Mouse (Mus musculus) brown adipose tissue, adult 24 weeks (tissue): ENCODE data around the gene Chst10. TPM values are rescaled to one million over a fixed set of nuclear protein-coding genes. Genes with fewer than 3 reads are reported as not detected.

Experiments used
- H3K27ac ChIP-seq: fragments of 200-500 bp; replicated peaks from 2 replicates; pipeline ENCODE4 v1.5.1; 2012; ENCODE audit warnings: low read depth, mild to moderate bottlenecking, low read length
- H3K4me1 ChIP-seq: fragments of 200-500 bp; 2 replicates; pipeline ENCODE4 v1.6.1; 2012; ENCODE audit warnings: low read length, mixed read lengths; ENCODE audit not compliant: control insufficient read depth, insufficient read depth, insufficient read length
- H3K4me3 ChIP-seq: fragments of 200-500 bp; 2 replicates; pipeline ENCODE4 v1.5.1; 2012; ENCODE audit warnings: low read depth, mild to moderate bottlenecking, low read length, moderate library complexity; ENCODE audit not compliant: insufficient read depth
- polyA plus RNA-seq: library from polyadenylated mRNA; stranded (reverse); fragments of >200 nt; gene quantifications from 2 replicates; pipeline ENCODE4 v1.2.4, GENCODE M21; 2012; ENCODE audit not compliant: missing spikeins, insufficient read depth, insufficient read length

Gene Chst10
- polyA plus RNA-seq, 1 experiment, result not detected

GRCm38 (mm10) chr1:38848451-38849289, 49.3 kb downstream of the Chst10 start:
- Histone ChIP-seq H3K4me1 (no peaks in the 10 kb centered on the region), H3K27ac (no peak overlapping the region)

DNA sequence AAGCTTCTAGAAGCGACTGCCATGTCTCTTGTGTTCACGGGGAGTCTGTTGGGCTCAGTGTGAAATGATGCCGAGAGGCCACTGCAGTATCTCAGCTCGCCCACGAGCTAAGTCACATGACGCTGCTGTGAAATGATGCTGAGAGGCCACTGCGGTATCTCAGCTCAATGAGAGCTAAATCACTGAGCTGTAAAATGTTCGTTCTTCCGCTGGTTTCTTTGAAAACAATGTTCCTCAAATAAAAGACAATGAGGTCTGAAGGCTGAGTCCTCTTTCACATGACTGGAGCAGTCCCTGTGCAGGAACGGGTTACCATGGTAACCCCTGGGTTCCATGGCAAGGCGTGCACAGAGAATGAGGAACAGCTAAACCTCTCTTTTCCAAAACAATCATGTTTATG, 50.0 kb downstream of the Chst10 start:
- H3K27ac ChIP-seq, result no peak overlapping the region
- no peak overlapping the region for H3K4me3 ChIP-seq
- H3K4me1 ChIP-seq, result no peaks in the 10 kb centered on the region

More at GRCm38 (mm10) chr1:38848451-38849289, 49.3 kb downstream of the Chst10 start:
- no peak overlapping the region for H3K4me3 ChIP-seq

- Histone ChIP-seq H3K4me3 (no peak overlapping the region), H3K4me1 (no peaks in the 10 kb centered on the region), H3K27ac (no peak overlapping the region)
These were observed 54.7 kb downstream of the Chst10 start for GRCm38 (mm10) chr1:38843275-38843674.

DNA sequence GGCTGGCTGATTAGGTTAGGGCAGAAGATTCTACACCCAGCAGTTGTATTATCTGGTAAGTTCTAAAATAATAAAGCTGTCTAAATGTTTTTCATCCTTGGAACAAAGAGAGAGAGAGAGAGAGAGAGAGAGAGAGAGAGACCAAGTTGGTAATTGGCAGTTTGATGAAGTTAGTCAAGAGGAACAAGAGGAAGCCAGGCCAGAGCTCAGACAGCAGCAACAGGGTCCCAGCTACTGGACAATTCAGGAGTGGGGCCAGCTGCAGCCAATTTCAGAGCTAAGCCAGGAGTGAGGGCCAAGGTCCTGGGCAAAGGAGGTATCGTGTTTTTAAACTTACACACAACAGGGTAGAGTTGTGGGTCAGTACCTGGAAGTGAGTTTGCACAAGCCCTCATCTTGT, 55.1 kb downstream of the Chst10 start:
- H3K4me3 ChIP-seq, result no peak overlapping the region
- H3K27ac ChIP-seq, result no peak overlapping the region
- H3K4me1 ChIP-seq, result no peaks in the 10 kb centered on the region

- no peaks in the 10 kb centered on the region for H3K4me1 ChIP-seq
- no peak overlapping the region for H3K27ac ChIP-seq
- H3K4me3 ChIP-seq, result no peak overlapping the region
These were observed 58.0 kb downstream of the Chst10 start for GRCm38 (mm10) chr1:38839944-38840343.

DNA sequence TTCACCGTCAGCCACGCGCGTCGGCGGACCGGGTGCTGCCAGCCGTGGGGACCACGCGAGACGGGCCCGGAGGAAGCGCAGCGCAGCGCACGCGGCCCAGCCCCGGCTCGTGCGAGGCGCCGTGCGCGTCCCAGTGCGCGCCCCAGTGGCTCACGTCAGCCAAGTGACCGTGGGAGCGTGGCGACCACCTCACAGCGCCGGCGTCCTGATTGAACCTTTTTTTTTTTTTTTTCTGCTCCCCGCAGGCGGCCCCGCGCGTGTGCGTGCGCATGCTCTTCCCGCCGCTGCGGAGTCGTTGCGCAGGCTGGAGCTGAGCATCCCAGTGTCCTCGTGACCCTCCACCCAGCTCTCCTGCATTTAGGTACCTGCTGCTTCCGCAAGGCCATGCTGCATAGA, 61.5 kb downstream of the Chst10 start, which contains the start of gene Lonrf2:
TSS of gene Lonrf2 (minus strand) at position 235 of the 396 bp plus-strand sequence.
- no peaks in the 10 kb centered on the region for H3K4me1 ChIP-seq
- no peak within 1 kb of the TSS for H3K27ac ChIP-seq
- peak within 1 kb of the TSS; percentile 51 for H3K4me3 ChIP-seq

GRCm38 (mm10) chr1:38835568-38836476, 62.1 kb downstream of the Chst10 start:
- H3K27ac ChIP-seq, result no peak overlapping the region
- no peaks in the 10 kb centered on the region for H3K4me1 ChIP-seq
- peak overlapping the region; percentile 51 for H3K4me3 ChIP-seq

GRCm38 (mm10) chr1:38834899-38835298, 63.1 kb downstream of the Chst10 start:
- Histone ChIP-seq H3K4me1 (no peaks in the 10 kb centered on the region), H3K4me3 (no peak overlapping the region), H3K27ac (no peak overlapping the region)

- H3K4me1 ChIP-seq, result no peaks in the 10 kb centered on the region
- H3K27ac ChIP-seq, result no peak overlapping the region
- H3K4me3 ChIP-seq, result no peak overlapping the region
These were observed 73.0 kb downstream of the Chst10 start for GRCm38 (mm10) chr1:38824926-38825325.

GRCm38 (mm10) chr1:38823851-38824250, 74.1 kb downstream of the Chst10 start:
- Histone ChIP-seq H3K27ac (no peak overlapping the region), H3K4me3 (no peak overlapping the region), H3K4me1 (no peaks in the 10 kb centered on the region)

DNA sequence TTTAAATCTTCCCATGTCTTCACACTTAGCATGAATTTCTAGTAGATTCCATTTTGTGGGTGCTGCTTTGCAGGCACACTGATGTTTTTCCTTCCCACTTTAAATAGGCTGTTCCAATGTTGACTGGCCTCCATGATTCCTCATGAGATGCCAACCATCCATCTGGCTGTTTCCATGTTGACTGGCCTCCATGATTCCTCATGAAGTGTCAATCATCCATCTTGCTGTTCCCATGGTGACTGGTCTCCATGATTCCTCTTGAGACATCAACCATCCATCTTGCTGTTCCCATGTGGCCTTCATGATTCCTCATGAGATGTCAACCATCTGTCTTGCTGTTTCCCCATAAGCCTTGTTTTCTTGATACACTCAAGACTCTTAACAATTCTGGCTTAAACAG, 78.3 kb downstream of the Chst10 start:
- Histone ChIP-seq H3K27ac (no peak overlapping the region), H3K4me1 (no peaks in the 10 kb centered on the region), H3K4me3 (no peak overlapping the region)

DNA sequence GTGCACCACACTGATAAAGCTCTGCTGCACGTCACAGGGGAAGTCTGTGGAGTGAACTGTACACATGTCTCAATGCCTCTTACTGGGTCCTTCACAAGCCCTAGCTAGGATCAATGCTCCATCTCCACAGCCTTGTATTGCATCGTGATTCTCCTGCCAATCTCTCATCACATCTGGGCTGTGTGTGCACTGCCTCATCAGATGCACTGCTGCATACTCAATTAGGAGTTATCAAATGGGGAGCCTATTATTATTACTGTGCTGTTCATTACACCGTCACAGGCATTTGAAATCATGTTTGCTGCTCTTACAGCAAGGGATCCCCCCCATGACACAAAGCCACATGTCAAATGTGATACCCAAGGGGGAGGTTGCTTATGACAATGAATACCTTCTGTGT, 80.3 kb downstream of the Chst10 start:
- Histone ChIP-seq H3K4me3 (no peak overlapping the region), H3K4me1 (no peaks in the 10 kb centered on the region), H3K27ac (no peak overlapping the region)

- H3K27ac ChIP-seq, result no peak overlapping the region
- no peak overlapping the region for H3K4me3 ChIP-seq
- H3K4me1 ChIP-seq, result no peaks in the 10 kb centered on the region
These were observed 80.7 kb downstream of the Chst10 start for GRCm38 (mm10) chr1:38817268-38817667.

DNA sequence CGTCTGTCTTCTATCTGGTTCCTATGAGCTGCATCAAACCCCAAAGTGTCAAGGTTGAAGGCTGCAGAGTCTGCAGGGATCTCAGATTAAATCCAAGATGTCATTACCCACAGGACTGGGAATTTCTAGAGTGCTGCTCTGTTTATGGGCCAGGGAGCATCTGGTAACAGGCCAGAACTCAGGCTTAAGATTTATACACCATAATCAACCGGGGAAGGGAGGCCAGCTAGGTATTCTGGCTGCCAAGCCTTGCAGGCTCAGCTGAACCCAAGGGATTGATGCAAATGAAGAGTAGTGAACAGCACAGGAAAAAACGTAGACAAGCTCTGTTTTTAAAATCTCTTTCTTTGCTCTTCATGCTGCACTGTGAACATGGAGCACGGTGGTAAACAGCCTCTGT, 81.7 kb downstream of the Chst10 start:
- Histone ChIP-seq H3K27ac (no peak overlapping the region), H3K4me3 (no peak overlapping the region)

More for the DNA sequence above, 81.7 kb downstream of the Chst10 start:
- no peaks in the 10 kb centered on the region for H3K4me1 ChIP-seq
